Mouse (Mus musculus) MEL (cell line): ENCODE data around the gene Apoa2.
"Not testable (repeated sequence)": the region's sequence is repeated elsewhere in the genome, so short reads cannot be mapped to it uniquely, and the experiment has no call there.

Experiments used
- CHD2 ChIP-seq: IDR thresholded peaks from 2 replicates; pipeline ENCODE4 v1.6.1; 2011; ENCODE audit warnings: low read length, improper control_type of control experiment
- CTCF ChIP-seq, 3 experiments: IDR thresholded peaks in 2 of 3; conservative IDR thresholded peaks in 1 of 3; 2 replicates each; pipeline ENCODE4 v1.5.1; 2011 to 2012; ENCODE audit warnings: low read length in 3 of 3, low read depth in 2 of 3, mild to moderate bottlenecking in 2 of 3, improper control_type of control experiment in 1 of 3, inconsistent platforms in 1 of 3, mixed read lengths in 1 of 3, moderate library complexity in 1 of 3; ENCODE audit not compliant: control insufficient read depth in 1 of 3, insufficient read depth in 1 of 3, poor library complexity in 1 of 3, severe bottlenecking in 1 of 3
- HCFC1 ChIP-seq: IDR thresholded peaks from 2 replicates; pipeline ENCODE4 v1.6.1; 2012; ENCODE audit warnings: low read depth, mild to moderate bottlenecking, inconsistent platforms, low read length, improper control_type of control experiment, moderate library complexity
- MAZ ChIP-seq: IDR thresholded peaks from 2 replicates; pipeline ENCODE4 v1.6.1; 2012; ENCODE audit warnings: low read depth, mild to moderate bottlenecking, inconsistent platforms, low read length, improper control_type of control experiment
- POLR2A ChIP-seq, 2 experiments: IDR thresholded peaks; 2 replicates each; pipeline ENCODE4 v1.6.1; 2011 to 2012; ENCODE audit warnings: low read length in 2 of 2, mild to moderate bottlenecking in 2 of 2, control low read depth in 1 of 2, improper control_type of control experiment in 1 of 2, low read depth in 1 of 2, moderate library complexity in 1 of 2; ENCODE audit not compliant: control insufficient read depth in 1 of 2, insufficient read depth in 1 of 2, poor library complexity in 1 of 2
- TBP ChIP-seq: IDR thresholded peaks from 2 replicates; pipeline ENCODE4 v1.8.0; 2011; ENCODE audit warnings: low read depth, low read length, improper control_type of control experiment
- USF1 ChIP-seq: IDR thresholded peaks from 2 replicates; pipeline ENCODE4 v1.6.1; 2014; ENCODE audit warnings: low read depth, mild to moderate bottlenecking, inconsistent platforms, low read length, improper control_type of control experiment, moderate library complexity
- ZNF384 ChIP-seq: IDR thresholded peaks from 2 replicates; pipeline ENCODE4 v1.6.1; 2012; ENCODE audit warnings: low read depth, mild to moderate bottlenecking, inconsistent platforms, low read length, improper control_type of control experiment

GRCm38 (mm10) chr1:171241952-171242351 lies 17.1 kb downstream of the Apoa2 start:
- TF ChIP-seq CTCF (IDR thresholded peaks at IDR 0.05 in 2 of 3, conservative IDR thresholded peaks at IDR 0.05 in 1 of 3; ENCODE audit: control insufficient read depth in 1 of 3, insufficient read depth in 1 of 3, low read depth in 2 of 3, low read length in 3 of 3, poor library complexity in 1 of 3, severe bottlenecking in 1 of 3); POLR2A (IDR thresholded peaks at IDR 0.05; ENCODE audit: control insufficient read depth in 1 of 2, insufficient read depth in 1 of 2, low read depth in 1 of 2, low read length in 2 of 2, poor library complexity in 1 of 2); TBP; CHD2; HCFC1; ZNF384; USF1; MAZ: not testable (repeated sequence)
